Mouse (Mus musculus) lung, postnatal 25 days (tissue): ENCODE measurements around the gene Gli1.

Experiments used
- DNase-seq: peaks from one replicate; pipeline ENCODE4 v3.0.0; 2022; ENCODE audit warnings: low spot score

Gene Gli1

DNA sequence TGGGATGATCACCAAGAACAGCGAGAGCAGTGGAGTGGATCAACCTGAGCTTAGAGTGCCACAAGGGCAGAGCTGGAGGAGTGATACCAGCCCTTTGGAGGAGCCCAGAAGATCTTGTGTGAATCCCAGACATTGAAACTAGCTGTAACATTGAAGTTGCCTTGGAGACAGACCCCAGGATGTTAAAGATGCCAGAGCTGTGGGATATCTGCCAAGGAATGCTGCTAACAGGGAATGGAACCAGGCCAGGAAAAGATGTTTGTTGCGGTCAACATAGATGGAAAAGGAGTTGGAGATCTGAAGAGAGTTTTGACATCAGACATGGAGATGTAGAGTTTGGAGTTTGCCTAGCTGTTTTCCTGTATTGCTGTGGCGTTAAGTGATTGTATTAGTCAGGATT, 4.4 kb upstream of the Gli1 start:
- DNase-seq: no peak

GRCm38 (mm10) chr10:127343029-127343428, 1.3 kb upstream of the Gli1 start:
- no peak for DNase-seq

- no peak for DNase-seq
Measured at GRCm38 (mm10) chr10:127341360-127341690, 449 bp downstream of the Gli1 start.

DNA sequence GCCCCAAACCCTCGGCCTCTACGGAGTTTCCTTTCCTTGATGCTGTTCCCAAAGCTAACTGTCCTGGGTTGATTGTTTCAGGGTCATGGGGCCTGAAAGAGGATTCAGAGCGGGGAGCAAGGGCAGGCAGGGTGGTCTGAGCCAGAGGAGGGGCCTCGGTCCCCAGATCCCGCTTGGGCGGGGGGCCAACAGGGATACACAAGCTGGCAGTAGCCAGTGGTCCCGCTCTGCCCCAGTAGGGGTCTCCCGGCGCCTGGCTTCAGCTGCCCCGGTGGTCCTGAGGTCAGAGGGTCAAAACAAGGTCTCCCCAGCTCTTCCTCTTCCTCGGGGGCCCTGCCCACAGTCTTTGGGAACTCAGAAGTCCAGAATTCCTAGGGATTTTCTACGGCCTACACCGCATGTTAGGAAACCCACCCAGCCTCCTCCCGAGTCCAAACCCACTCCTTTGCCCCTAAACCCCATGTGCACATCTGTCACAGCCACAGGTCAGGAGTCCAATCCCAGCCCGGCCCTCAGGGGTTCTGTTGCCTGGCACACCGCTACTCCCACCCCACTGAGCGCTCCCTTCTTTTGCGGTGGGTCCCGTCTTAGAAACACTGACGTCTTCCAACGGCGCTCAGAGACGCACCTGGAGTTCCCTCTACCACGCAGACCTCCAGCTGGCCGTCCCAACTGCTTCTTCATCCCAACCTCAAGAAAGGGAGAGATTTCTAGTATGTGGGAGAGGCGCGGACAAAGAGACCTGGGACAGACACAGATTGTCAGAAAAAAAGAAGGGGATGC, 1.0 kb downstream of the Gli1 start:
- DNase-seq: no peak

- no peak for DNase-seq
Measured at GRCm38 (mm10) chr10:127339683-127340576, 1.8 kb downstream of the Gli1 start.

DNA sequence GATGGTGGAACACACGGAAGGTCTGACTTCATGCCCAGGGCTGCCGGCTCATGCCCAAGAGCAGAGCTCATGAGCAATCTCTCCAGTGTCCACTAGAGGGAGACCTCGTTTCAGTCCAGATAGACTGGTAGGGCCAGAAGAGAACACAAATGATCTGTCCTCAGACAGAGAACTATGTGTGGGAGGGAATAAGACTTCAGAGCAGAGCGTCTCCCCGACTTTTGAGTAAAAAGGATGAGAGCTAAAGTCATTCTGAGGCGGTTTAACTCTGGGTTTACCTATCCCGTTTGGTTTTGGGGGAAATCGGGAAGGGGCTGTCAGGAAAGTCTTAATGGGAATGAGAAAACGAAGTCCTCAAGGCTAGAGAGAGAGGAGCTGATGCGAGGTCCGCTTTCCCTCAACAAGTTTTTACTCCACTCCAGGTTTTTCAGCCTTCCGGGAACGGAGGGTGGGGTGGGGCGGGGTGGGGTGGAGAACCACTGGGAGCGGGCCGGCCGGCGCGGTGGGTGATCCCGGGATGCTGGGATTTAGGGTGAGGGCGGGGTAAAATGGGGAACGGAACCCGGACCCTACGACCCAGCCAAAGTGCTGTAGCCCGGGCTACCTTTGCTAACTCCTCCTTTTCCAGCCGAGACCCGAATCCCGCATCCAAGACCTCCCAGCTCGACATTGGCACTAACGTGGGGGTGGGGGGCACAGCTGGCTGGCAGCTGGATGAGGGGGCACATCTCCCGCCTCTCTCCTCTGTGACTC, 2.7 kb downstream of the Gli1 start:
- peak; percentile 93 for DNase-seq

- DNase-seq: no peak
Measured at GRCm38 (mm10) chr10:127337536-127338099, 4.2 kb downstream of the Gli1 start.

GRCm38 (mm10) chr10:127336952-127337351, 4.8 kb downstream of the Gli1 start:
- no peak for DNase-seq

- DNase-seq: no peak
Measured at GRCm38 (mm10) chr10:127335271-127335670, 6.5 kb downstream of the Gli1 start.

- DNase-seq: no peak
Measured at GRCm38 (mm10) chr10:127333152-127333551, 8.6 kb downstream of the Gli1 start.

DNA sequence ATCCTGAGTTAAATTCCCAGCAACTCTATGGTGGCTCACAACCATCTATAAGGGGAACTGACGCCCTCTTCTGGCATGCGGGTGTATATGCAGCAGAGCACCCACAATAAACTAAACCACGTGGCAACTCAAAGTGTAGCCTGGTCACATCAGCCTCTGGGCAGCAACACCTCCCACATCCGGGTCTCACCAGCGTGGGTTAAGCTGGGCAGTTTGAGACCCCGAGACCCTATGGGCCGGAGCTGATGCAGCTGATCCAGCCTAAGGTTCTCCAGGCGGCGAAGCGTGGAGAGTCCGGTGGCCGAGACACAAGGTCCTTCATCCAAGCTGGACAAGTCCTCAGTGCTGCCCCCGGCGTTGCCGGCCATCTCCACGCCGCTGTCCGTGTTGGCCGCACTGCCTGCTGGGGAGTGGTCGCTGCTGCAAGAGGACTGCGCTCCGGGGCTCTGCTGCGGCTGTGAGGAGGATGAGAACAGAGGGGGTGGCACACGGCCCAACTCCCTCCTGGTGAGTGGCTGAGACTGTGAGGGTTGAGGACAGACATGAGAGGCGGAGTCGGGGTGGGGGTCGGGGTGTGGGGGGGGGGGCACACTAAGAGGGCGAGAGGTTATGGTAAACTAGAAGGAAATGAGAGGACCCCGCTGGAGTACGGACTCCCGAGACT, 9.4 kb downstream of the Gli1 start:
- DNase-seq: no peak

- no peak for DNase-seq
Measured at GRCm38 (mm10) chr10:127330212-127330611, 11.6 kb downstream of the Gli1 start.

GRCm38 (mm10) chr10:127327461-127328145, 14.2 kb downstream of the Gli1 start:
- DNase-seq: no peak

DNA sequence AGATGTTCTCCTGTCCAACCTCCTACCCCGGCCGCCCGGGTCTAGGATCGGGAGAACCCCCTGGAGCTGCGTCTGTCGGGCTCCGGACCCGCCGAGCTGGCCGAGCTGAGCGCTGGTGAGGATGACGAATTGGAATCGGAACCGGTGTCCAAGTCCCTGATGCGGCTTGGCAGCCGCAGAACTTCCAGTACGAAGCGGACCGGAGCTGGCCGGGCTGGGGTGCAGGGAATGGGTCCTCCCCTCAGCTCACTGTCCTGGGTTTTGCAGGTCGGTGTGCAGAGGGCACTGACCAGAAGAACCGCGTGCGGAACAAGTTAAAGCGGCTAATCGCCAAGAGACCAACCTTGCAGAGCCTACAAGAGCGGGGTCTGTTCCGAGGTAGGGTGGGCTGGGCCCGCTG, 14.9 kb downstream of the Gli1 start:
- DNase-seq: no peak

DNA sequence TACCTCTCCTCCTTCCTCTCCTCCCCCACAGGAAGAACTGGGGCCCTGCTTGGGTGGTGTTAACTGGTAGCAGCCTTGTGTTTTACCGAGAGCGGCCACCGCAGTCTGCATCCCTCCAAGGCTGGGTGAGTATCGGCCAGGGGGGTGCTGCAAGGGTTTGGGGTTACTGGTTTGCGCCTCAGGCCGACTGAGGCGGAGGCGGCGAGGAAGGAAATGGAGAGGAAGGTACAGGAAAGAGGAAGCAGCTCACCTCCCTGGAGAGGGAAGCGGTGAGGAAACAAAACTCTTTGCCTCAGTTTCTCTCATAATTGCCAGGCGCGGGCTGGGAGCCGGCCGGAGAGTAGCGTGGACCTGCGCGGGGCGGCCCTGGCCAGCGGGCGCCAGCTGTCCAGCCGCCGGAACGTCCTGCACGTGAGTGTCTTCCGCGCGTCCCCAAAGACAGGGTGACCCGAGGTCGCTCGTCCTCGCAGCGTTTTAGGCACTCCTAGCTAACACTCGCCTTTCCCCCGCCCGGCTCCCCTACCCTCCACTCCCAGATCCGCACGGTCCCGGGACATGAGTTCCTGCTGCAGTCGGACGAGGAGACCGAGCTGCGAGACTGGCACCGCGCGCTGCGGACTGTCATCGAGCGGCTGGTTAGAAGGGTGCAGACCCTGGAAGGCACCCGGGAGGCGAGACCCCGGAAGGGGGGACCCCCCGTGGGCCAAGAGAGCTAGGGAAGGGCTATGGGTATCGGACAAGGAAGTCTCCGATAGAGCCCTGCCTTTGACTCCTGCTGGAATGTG, 15.6 kb downstream of the Gli1 start:
- no peak for DNase-seq

DNA sequence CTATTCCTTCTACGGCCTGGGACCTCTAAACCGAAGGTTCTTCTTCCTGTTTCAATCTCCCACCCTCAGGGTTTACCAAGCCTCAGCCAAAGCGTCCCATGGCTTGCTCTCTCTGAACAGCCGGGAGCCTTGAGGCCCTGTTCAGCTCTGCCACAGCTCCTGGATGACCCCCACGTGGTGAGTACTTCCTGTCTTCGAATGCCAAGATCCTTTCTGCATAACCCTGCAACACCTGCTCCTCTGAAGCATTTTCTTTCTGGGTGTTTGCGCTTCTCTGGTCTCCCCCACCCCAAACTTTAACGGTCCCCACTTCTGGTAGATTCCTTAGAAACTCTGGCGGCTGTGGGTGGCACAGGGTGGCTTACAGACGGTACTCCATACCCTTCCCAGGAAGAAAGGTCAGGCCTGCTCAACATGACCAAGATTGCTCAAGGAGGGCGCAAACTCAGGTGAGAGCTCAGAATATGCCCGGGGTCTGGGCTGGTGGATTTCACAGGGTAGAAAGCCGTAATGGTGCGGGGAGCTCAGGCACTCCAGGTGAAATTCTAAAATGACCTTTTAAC, 16.2 kb downstream of the Gli1 start:
- no peak for DNase-seq

DNA sequence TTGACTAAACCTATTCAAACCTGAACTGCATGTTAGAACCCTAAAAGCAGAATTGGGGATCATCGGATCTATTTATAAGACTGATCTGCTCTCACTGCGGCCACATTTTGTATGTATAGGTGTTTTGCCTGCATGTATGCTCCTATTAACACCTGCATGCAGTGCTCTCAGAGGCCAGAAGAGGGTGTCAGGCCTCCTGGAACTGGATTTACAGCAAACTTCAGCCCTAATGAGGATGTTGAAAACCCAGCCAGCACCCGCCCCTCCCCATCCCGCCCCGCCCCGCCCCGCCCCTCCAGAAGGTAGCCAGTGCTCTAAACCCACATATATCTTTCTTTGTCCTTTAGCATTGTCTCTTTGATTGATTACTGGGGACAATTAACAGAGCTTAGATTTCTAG, 17.3 kb downstream of the Gli1 start:
- peak; percentile 79 for DNase-seq

DNA sequence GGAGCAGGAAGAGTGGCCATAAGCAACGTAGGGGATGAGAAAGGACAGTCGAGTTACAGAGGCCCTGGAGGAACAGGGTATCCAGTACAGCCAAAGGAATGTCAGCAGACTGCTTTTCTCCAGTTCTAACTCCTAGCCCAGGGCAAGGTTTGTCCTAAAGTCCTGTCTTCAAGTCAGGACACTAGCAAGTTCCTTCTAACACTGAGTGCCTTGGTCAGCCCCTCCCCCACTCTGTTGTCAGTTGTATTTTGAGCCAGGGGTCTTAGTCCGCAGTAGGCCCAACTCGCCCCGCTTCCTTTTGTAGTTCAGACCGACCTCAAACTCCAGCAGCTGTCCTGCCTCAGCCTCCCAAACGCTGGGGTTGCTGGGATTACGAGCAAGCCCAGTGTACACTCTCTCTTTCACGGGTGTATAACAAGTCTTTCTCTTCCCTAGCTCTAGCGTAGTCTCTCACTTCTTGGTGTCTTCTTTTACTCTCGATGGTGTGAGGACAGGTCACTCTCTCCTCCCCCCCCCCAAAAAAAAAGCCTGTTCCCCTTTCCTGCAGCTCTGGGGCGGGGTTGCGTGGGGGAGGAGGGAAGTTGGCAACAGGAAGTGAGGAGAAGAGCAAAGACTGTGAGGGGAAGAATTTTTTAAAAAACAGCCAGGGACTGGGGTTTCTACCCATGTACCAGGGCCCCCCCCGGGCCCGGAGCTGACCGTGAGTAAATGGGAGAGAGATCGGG, 18.5 kb downstream of the Gli1 start:
- peak; percentile 45 for DNase-seq

DNA sequence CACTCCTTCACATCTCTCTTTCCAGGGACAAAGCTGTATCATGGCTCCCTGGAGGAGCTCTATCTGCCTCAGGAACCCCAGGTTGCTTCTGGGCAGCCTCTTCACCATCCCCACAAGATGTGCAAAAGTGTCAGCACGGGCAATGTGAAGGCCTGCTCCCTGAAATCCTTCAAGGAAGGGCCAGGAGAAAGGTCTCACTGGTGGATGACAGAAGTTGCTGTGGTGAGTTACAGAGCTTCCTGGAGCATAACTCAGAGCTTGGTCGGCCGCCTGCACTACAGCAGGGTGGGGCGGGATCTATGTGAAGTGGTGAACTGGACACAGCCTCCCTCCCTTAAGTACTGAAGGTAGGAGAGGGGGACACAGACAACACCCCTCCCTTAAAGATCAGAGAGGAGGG, 19.1 kb downstream of the Gli1 start:
- DNase-seq: no peak
